Mouse (Mus musculus): Measurements from ENCODE around the gene Olfr811. TPM values are rescaled to one million over a fixed set of nuclear protein-coding genes. Genes with fewer than 3 reads are reported as not detected.

The Olfr811 gene
- not detected in 2 replicates for polyA plus RNA-seq (2014; fragmentation: Nextera tagmentation; extraction: Ambion mirVana)

DNA sequence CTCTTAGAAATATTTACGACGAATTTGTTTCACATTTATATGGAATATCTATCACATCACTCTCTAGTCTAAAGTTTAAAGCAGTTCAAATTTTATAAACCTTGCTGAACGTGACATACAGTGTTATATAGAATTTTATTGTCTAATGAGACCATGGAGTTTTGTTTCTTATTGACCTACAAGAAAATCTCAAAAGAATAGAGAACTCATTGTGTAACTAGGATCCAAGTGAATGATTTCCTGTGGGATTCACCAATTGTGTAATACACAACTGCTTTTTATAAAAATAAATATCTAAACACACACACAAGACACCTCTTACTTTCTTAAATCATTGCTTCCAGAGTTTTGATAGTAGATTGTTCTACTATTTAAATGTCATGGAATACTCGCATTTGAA lies at the start of gene Olfr811:
Gene Olfr811 (minus strand): TSS at position 101 of the 400 bp plus-strand sequence.
- no peak within 1 kb of the TSS for H3K4me3 ChIP-seq (ENCODE audit: low read depth, low read length)
- ATAC-seq (ENCODE audit: insufficient read depth, low FRiP score, low TSS enrichment) (no peak), DNase-seq (ENCODE audit: low spot score) (no peak)
- no peak within 1 kb of the TSS for H3K4me2 ChIP-seq (ENCODE audit: low read depth)
- no peaks in the 10 kb centered on the region for H3K36me3 ChIP-seq (ENCODE audit: control insufficient read depth, insufficient read depth, low read length)
- 86% methylated on average over 4 of the region's 4 CpGs for WGBS
- no peaks in the 10 kb centered on the region for H3K9me3 ChIP-seq (ENCODE audit: control insufficient read depth, low read length)
- H3K27ac ChIP-seq (ENCODE audit: low read depth, low read length): no peak within 1 kb of the TSS
- no peak within 1 kb of the TSS for H3K9ac ChIP-seq (ENCODE audit: low read length)
- H3K27me3 ChIP-seq (ENCODE audit: control insufficient read depth, insufficient read depth, low read length): no peaks in the 10 kb centered on the region
- H3K4me1 ChIP-seq (ENCODE audit: control insufficient read depth, insufficient read depth, low read length): no peaks in the 10 kb centered on the region

DNA sequence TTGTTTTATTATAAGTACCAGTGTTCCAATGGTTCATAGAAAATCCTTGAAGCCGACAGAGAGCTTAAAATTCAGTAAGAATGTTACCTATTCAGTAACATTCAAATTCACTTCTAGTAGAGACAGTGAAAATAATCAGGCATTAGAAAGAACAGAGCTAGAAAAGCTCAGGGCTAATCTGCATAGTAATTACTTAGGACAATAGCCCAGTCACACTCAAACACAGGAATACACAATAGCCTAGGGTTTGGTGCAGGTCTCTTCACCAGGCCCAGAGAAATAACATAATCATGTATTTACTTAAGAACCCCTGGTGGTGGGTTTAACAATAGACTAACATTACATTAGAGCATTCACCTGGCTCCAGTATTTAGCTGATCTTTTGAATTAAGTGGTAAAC lies 43.1 kb upstream of the Olfr811 start:
- WGBS: 69% methylated on average over 1 of the region's 1 CpGs
- Histone ChIP-seq H3K4me1 (ENCODE audit: control insufficient read depth, insufficient read depth, low read length) (no peaks in the 10 kb centered on the region), H3K27ac (ENCODE audit: low read depth, low read length) (no peak overlapping the region), H3K4me2 (ENCODE audit: low read depth) (no peak overlapping the region), H3K27me3 (ENCODE audit: control insufficient read depth, insufficient read depth, low read length) (no peaks in the 10 kb centered on the region), H3K9me3 (ENCODE audit: control insufficient read depth, low read length) (no peaks in the 10 kb centered on the region), H3K9ac (ENCODE audit: low read length) (no peak overlapping the region), H3K36me3 (ENCODE audit: control insufficient read depth, insufficient read depth, low read length) (no peaks in the 10 kb centered on the region), H3K4me3 (ENCODE audit: low read depth, low read length) (no peak overlapping the region)
- DNase-seq (ENCODE audit: low spot score) (no peak), ATAC-seq (ENCODE audit: insufficient read depth, low FRiP score, low TSS enrichment) (no peak)

DNA sequence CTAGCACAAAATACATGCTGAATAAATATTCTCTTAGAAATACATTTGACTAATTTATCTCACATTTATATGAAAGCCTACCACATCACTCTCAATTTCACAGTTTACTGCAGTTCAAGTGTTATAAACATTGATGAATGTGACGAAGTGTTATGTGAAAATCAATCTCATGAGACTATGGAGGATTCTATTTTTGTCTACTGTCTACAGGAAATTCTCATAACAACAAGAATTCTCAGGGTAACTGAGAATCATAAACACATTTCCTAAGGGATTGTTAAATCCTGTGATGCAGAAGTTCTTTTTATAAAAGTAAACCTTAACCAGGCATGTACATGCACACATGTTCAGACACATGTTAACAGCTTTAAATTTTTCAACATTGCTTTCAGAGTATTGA lies 41.8 kb upstream of the Olfr811 start, which contains the start of gene Olfr812:
Gene Olfr812 (minus strand): TSS at position 101 of the 400 bp plus-strand sequence.
- H3K27ac ChIP-seq (ENCODE audit: low read depth, low read length): no peak within 1 kb of the TSS
- ATAC-seq (ENCODE audit: insufficient read depth, low FRiP score, low TSS enrichment) (no peak), DNase-seq (ENCODE audit: low spot score) (no peak)
- H3K36me3 ChIP-seq (ENCODE audit: control insufficient read depth, insufficient read depth, low read length): no peaks in the 10 kb centered on the region
- H3K9ac ChIP-seq (ENCODE audit: low read length): no peak within 1 kb of the TSS
- 77% methylated on average over 1 of the region's 1 CpGs for WGBS
- no peaks in the 10 kb centered on the region for H3K27me3 ChIP-seq (ENCODE audit: control insufficient read depth, insufficient read depth, low read length)
- no peak within 1 kb of the TSS for H3K4me3 ChIP-seq (ENCODE audit: low read depth, low read length)
- no peaks in the 10 kb centered on the region for H3K4me1 ChIP-seq (ENCODE audit: control insufficient read depth, insufficient read depth, low read length)
- H3K9me3 ChIP-seq (ENCODE audit: control insufficient read depth, low read length): no peaks in the 10 kb centered on the region
- H3K4me2 ChIP-seq (ENCODE audit: low read depth): no peak within 1 kb of the TSS

DNA sequence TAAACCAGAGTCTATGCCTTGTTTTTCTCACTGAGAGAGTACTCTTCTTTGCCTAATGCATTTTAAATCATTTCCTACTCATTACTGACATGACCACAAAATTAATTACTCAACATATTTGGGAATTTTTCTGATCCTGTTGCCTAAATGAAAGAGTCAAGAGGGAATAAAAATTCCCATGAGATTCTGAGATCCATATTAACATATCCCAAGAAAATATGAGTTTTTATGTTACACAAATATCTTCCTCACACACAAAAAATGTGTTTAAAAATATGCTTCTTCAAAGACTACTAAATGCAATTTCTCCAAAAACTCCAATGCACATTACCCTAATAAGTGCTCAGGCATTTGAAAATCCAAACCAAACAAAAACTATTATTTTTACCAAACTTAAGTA lies 9.4 kb downstream of the Olfr811 start, which contains the start of gene Olfr810:
Gene Olfr810 (minus strand): TSS at position 101 of the 400 bp plus-strand sequence.
- Histone ChIP-seq H3K27ac (ENCODE audit: low read depth, low read length) (no peak within 1 kb of the TSS), H3K4me1 (ENCODE audit: control insufficient read depth, insufficient read depth, low read length) (no peaks in the 10 kb centered on the region), H3K36me3 (ENCODE audit: control insufficient read depth, insufficient read depth, low read length) (no peaks in the 10 kb centered on the region), H3K27me3 (ENCODE audit: control insufficient read depth, insufficient read depth, low read length) (no peaks in the 10 kb centered on the region), H3K4me3 (ENCODE audit: low read depth, low read length) (no peak within 1 kb of the TSS), H3K9me3 (ENCODE audit: control insufficient read depth, low read length) (no peaks in the 10 kb centered on the region), H3K9ac (ENCODE audit: low read length) (no peak within 1 kb of the TSS), H3K4me2 (ENCODE audit: low read depth) (no peak within 1 kb of the TSS)
- ATAC-seq (ENCODE audit: insufficient read depth, low FRiP score, low TSS enrichment) (no peak), DNase-seq (ENCODE audit: low spot score) (no peak)

DNA sequence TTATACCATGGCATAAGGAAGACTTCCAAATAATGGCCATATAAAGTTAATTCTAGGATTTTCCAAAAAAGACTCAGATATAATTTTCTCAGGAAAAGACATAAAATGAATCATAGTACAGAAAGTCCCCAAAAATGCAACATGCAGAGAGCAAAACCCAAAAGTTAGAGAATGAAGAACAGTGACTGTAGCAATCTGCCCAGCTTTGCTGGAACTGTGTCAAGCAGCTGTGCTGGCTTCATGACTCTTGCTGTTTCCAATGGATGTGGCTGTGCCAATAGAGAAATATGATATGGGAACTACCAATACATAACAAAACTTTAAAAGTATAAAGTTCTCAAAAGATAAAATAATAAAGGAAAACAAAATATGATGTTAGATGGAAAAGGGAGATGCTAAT lies 26.1 kb downstream of the Olfr811 start:
- no peak for ATAC-seq (ENCODE audit: insufficient read depth, low FRiP score, low TSS enrichment)
- Histone ChIP-seq H3K9ac (ENCODE audit: low read length) (no peak overlapping the region), H3K4me1 (ENCODE audit: control insufficient read depth, insufficient read depth, low read length) (no peaks in the 10 kb centered on the region)

DNA sequence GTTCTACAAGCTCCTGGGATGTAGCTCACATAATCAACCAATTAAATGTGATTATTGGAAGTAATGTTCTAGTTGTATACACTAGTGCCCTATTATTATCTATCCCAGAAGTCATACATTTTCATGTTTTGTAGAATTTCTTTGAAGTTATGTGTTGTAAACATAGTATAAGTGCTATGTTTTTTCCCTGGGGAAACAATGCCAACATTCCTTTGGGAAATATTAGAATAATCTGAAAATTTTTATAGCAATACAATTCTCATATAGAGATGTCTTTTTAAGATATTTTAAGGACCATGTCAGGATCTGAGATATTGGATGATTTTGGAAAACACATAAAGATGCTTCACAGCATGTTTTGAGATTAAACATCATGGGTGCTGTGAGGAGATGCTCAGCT lies 29.9 kb downstream of the Olfr811 start, which contains the start of gene Olfr809:
Gene Olfr809 (plus strand): TSS at position 301 of the 400 bp plus-strand sequence.
- Histone ChIP-seq H3K4me1 (ENCODE audit: control insufficient read depth, insufficient read depth, low read length) (no peaks in the 10 kb centered on the region), H3K4me3 (ENCODE audit: low read depth, low read length) (no peak within 1 kb of the TSS), H3K4me2 (ENCODE audit: low read depth) (no peak within 1 kb of the TSS), H3K27ac (ENCODE audit: low read depth, low read length) (no peak within 1 kb of the TSS), H3K36me3 (ENCODE audit: control insufficient read depth, insufficient read depth, low read length) (no peaks in the 10 kb centered on the region), H3K9ac (ENCODE audit: low read length) (no peak within 1 kb of the TSS), H3K27me3 (ENCODE audit: control insufficient read depth, insufficient read depth, low read length) (no peaks in the 10 kb centered on the region), H3K9me3 (ENCODE audit: control insufficient read depth, low read length) (no peaks in the 10 kb centered on the region)
- ATAC-seq (ENCODE audit: insufficient read depth, low FRiP score, low TSS enrichment) (no peak), DNase-seq (ENCODE audit: low spot score) (no peak)

More for the DNA sequence above, 26.1 kb downstream of the Olfr811 start:
- H3K27me3 ChIP-seq (ENCODE audit: control insufficient read depth, insufficient read depth, low read length): no peaks in the 10 kb centered on the region
- no peak overlapping the region for H3K27ac ChIP-seq (ENCODE audit: low read depth, low read length)
- no peaks in the 10 kb centered on the region for H3K9me3 ChIP-seq (ENCODE audit: control insufficient read depth, low read length)
- H3K4me3 ChIP-seq (ENCODE audit: low read depth, low read length): no peak overlapping the region
- no peak overlapping the region for H3K4me2 ChIP-seq (ENCODE audit: low read depth)
- no peak for DNase-seq (ENCODE audit: low spot score)
- no peaks in the 10 kb centered on the region for H3K36me3 ChIP-seq (ENCODE audit: control insufficient read depth, insufficient read depth, low read length)

DNA sequence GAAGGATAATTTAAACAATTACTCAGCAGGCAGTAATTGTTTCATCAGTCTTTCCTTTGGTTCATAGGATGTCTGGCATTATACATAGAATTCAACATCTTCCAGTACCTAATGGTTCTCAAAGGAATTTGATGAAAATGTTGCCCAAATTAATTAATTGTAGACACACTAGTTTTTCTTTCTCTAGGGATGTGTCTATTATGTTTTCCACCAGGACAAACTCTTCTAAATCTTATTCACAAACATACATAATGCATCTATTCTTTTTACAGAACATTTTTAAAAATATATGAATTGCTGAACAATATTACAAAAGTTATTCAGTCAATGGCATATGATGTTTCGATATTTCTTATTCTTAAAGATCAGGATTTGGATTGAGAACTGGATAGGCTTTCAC lies 39.0 kb downstream of the Olfr811 start, which contains the start of gene Olfr808:
Gene Olfr808 (plus strand): TSS at position 301 of the 400 bp plus-strand sequence.
- Histone ChIP-seq H3K9me3 (ENCODE audit: control insufficient read depth, low read length) (no peaks in the 10 kb centered on the region), H3K4me2 (ENCODE audit: low read depth) (no peak within 1 kb of the TSS), H3K27me3 (ENCODE audit: control insufficient read depth, insufficient read depth, low read length) (no peaks in the 10 kb centered on the region), H3K36me3 (ENCODE audit: control insufficient read depth, insufficient read depth, low read length) (no peaks in the 10 kb centered on the region), H3K27ac (ENCODE audit: low read depth, low read length) (no peak within 1 kb of the TSS), H3K4me3 (ENCODE audit: low read depth, low read length) (no peak within 1 kb of the TSS), H3K4me1 (ENCODE audit: control insufficient read depth, insufficient read depth, low read length) (no peaks in the 10 kb centered on the region), H3K9ac (ENCODE audit: low read length) (no peak within 1 kb of the TSS)
- DNase-seq (ENCODE audit: low spot score): no peak
- no peak for ATAC-seq (ENCODE audit: insufficient read depth, low FRiP score, low TSS enrichment)
- 90% methylated on average over 1 of the region's 1 CpGs for WGBS

DNA sequence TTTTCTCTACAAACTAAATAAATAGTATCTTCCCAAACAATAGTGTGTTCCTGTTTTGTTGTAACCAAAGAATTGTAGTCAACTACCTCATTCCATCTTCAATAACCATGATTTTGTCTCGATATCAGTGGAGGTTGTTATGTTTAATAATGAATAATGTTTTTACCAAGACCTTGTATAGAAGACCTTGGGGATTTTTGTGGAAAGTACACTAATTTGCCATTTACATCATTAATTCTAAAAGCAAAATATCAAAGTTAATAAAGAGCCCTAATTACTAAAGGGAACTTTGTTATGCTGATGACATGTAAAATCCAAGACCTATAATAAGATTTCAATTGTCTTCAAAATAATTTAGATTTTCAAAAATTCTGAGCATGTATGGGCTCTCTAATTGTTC lies 46.5 kb downstream of the Olfr811 start, which contains the start of gene Olfr807:
Gene Olfr807 (minus strand): TSS at position 101 of the 400 bp plus-strand sequence.
- H3K9me3 ChIP-seq (ENCODE audit: control insufficient read depth, low read length): no peaks in the 10 kb centered on the region
- DNase-seq (ENCODE audit: low spot score) (no peak), ATAC-seq (ENCODE audit: insufficient read depth, low FRiP score, low TSS enrichment) (no peak)
- WGBS: 90% methylated on average over 1 of the region's 1 CpGs
- H3K27ac ChIP-seq (ENCODE audit: low read depth, low read length): no peak within 1 kb of the TSS
- H3K4me2 ChIP-seq (ENCODE audit: low read depth): no peak within 1 kb of the TSS
- H3K36me3 ChIP-seq (ENCODE audit: control insufficient read depth, insufficient read depth, low read length): no peaks in the 10 kb centered on the region
- H3K4me1 ChIP-seq (ENCODE audit: control insufficient read depth, insufficient read depth, low read length): no peaks in the 10 kb centered on the region
- no peak within 1 kb of the TSS for H3K4me3 ChIP-seq (ENCODE audit: low read depth, low read length)
- H3K9ac ChIP-seq (ENCODE audit: low read length): no peak within 1 kb of the TSS
- H3K27me3 ChIP-seq (ENCODE audit: control insufficient read depth, insufficient read depth, low read length): no peaks in the 10 kb centered on the region

Data from neural tube, embryonic 11.5 days (tissue).